Mouse (Mus musculus): ENCODE measurements at regions not wholly inside any gene's neighbourhood (a gene's known extent, or its start where the extent isn't known, plus 50 kb on each side); places are given as distances from the start of the nearest gene placed in this dataset.
A peak's percentile ranks its signal among the peaks of the same experiment; 100 is the strongest.

DNA sequence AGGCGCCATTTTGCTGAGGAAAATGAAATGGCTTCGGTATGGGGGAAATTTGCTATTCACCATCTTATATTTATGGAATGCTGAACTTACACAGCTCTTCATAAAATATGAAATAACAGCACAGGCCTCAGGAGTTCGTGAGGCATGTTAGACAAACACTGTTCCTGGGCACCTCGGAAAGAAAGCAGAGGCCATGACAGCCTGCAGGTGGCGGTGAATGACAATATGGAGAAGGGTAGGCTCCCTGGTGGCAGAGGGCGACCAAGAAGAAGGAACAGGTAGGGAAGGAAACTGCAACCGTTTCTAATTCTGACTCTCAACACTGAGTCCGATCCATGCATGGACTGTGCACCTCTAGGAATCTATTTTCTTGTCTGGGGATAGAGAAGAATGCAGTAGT is 553.6 kb upstream of the Tmpo start:
- DNase-seq, result peak; percentile 7

DNA sequence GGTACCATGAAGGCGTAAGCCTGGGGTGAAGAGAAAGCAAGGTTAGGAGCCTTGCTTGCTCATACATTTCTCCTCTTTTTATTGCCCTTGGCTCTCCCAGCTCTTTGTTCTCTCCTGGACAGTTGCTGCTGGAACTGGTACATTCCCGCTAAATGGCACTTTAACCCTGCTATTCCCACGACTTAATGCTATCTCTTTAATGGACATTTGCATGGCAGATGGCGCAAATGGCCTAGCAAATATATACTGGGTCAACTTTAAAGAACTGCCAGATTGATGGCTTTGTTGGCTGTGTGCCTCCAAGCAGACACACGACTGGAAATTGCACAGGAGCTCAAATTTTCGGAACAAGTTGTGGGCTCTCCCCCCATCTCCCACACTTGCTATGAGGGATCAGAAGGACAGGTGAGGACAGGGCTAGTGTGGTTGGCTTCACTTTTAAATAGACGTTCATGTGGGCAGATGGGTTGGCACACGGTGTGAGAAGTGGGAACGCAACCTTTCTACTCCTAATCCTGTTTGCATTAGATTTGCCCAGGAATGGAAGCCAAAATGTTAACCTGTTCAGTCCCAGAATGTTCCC is 551.0 kb upstream of the Tmpo start:
- DNase-seq, result no peak

DNA sequence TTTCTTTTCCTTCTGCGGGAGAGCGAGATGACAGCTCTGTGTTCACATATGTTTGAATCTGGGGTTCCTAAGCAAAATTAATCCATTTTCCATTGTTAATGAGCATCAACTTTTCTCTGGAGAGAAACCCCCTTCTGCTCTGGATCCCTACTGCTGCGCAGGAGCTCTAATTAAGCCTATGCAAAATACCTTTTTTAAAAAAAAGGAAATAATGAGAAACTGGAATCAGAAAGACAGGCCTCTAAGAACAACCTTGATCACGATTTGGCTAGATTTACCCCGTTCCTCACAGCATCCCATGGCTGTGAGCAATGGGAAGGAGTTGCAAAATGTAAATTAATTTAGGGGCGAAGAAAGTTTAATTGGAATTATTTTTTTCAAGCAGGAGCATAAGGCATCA is 548.9 kb upstream of the Tmpo start:
- no peak for DNase-seq

DNA sequence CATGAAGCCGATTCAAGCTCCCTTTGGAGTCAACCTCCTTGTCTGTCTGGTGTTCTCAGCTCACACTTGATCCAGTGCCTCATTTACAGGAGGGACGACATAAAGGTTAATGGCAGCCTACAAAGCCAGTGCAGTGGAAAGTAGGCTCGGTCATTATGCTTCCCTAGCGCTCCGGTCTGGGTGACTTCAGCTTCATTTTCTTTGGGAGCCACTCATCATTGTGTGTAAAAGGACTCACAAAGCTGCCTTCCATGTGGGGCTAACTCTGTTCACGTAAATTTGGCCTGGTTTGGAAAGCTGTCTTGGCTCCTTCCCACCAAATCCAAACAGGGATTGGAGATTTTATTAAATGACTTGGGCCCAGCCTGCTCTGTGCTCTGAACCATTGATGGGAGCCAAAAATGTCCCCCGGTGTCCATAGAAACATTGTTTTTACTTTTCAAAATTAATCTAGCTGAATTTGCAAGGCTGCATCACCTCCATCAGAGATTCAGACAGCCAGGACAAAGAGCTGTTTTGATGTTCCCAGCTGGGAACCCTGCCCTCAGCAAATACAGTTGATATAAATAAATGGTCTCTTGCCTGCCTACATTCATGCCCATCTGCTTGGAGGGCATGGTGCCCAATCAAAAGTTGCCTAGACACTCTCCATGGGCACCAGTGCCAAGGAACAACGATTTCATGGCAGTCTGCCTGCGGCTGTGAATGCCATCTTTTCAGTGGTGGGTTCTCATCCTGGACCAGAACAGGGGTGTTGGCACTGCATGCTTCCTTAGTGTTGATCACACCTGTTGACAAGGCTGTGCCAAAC is 538.7 kb upstream of the Tmpo start:
- no peak for DNase-seq

DNA sequence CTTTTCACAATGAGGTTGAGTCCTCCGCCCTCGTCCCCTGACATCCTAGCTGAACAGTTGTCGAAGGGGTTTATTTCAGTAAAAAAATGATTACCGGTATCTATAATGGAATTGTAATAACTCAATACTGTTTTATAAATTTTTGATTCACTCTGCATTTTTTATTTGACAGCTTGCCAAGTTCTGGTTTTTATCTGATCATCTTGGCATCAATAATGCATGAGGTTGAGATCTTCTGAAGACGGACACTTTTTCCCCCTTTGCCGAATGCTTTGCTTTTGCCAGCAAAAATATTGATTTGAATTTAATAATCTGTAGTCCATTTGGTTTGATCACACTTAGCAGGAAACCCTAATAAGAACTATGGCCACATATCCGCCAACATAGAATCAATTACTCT is 535.5 kb upstream of the Tmpo start:
- no peak for DNase-seq

DNA sequence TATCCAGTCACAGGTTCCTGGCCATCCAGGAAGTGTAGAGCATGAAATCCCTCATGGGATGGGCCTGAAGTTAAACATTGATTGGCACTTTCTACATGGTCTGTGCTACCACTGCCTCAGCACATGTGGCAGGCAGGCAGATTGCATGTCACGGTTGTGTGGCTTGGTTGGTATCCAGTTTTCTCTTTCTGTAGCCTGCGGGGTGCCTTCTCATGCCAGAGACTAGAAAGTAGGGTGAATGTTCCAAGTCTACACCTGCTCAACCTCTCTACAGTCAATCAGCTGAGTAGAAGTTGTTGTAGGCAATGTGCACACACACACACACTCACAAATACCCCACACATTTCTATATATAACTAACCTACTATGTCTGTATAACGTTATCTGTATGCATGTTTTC is 533.5 kb upstream of the Tmpo start:
- DNase-seq, result no peak

DNA sequence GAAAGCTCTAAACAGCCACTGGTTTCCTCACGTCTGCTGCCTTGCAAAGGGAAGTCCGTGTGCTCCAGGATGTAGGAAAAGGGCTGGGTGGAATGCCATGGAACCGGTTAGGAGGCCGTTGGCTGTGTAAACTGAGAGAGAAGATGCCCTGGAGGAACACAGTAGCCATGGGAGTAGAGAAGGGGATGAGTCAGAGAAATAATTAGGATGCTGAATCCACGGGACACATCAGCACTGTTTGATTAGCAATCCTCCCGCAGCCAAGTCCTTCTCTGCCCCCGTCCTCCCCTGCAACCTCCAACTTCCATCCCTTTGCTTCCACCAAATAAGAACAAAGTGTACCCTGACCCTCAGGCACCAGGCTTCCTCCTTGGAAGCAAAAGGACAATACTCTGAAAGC is 532.4 kb upstream of the Tmpo start:
- DNase-seq, result no peak

DNA sequence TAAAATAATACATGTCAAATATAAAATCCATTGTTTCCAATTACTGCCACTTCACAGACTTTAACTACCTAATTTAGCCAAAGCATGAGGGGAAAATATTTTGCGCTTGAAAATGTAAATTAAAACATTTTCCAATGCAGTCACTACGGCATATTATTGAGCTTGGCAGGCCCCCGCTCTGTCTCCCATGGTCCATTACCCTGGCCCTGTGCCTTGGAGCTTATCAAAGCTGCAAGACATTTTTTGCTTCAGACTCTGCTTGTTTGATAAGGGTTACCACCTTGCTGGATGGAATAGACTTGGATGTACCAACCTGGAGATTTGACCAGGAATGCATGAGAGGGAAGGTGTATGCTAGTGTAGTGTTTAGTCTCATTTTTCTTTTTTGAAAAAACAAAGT is 525.7 kb upstream of the Tmpo start:
- no peak for DNase-seq

DNA sequence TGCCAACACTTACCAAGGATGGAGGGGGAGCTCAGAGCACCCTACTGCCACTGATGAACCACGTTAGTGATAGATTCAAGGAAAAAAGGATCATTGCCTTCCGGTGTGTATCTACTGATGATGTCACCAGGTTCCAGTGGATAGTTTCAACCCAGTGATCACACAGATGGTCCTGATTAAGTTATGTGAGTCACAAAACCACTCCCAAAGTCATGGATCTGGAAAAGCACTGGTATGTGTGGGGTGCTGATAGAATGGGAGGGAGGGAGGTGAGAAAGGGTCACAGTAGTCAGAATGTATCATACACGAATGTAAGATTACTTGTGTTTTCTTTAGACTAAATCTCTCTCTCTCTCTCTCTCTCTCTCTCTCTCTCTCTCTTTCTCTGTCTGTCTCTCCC is 523.6 kb upstream of the Tmpo start:
- no peak for DNase-seq

DNA sequence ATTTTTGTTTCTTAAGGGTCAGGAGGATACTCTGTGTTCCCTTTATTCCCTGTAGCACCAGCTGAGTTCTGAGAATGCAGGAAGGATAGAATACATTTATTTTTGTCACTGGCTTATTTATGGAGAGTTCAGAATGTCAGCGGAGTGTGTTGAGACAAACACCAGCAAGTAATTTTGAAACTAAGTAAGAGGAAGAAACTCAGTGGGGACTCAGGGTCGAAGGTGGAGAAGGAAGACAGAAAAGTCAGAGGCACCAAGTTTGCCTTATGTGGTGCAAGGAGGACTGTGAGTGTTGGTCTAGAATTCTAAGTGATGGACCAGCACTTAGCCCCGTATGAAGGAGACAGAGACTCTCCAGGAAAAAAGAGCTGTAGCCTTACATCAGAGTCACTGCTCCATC is 520.7 kb upstream of the Tmpo start:
- no peak for DNase-seq

- DNase-seq, result no peak
These were observed 505.0 kb upstream of the Tmpo start for GRCm38 (mm10) chr10:91686082-91686618.

DNA sequence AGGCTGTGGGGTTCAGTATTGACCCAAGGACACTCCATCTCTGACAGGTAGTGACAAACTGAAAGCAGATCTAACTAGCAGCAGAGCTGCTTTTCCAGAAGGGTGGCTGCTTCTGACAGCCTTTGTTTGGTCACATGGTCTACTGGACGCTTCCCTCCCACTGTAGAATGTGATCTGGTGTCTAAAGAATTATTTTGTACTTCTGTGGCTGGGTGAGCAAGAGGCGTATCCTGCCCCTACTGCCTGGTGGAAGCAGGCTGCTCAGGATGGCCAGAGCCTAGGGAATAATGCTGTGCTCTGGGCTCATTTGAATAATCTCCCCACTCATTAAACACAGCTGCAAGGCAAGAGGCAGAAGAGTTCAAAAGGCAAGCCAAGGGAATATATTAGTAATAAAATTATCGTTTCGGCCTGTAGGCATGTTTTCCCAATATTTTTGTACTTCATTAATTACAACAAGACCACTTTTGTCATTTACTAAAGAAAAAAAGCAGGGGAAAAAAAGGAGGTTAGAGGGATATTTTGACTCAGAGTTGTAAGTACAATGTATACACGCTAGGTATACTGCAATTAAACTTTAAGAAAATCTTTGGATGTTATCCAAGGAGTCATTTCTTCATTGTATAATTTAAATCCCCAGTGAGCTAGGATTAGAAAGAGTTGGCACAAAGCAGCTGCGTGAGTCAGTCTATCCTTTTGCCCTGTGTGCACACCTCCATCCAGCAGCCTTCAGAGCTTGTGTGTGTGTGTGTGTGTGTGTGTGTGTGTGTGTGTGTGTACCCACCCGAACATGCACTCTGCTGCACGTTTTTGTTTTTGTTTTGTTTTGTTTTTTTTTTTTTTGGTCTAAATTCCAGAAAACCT is 504.3 kb upstream of the Tmpo start:
- DNase-seq, result no peak

- no peak for DNase-seq
These were observed 498.5 kb upstream of the Tmpo start for GRCm38 (mm10) chr10:91679641-91680040.

GRCm38 (mm10) chr10:91637911-91638310 is 456.8 kb upstream of the Tmpo start:
- no peak for DNase-seq

GRCm38 (mm10) chr10:91628672-91629071 is 447.6 kb upstream of the Tmpo start:
- no peak for DNase-seq

DNA sequence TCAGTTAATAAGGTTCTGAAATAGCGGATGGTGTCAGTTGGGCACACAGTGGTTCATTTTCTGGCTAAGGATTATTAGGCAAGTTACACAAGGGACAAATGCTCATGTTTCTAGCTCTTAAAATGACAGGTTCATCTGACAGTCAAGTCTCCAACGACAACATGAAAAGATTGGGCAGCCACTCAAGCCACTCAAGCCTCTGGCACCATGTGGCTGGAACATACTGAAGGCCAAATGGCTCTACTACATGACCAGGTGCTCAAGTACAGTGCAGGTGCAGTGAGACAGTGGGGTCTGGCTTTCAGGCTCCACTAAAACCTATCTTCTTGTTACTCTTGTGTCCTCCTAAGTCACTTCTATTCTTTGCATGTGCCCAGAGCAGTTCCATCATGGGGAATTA is 441.2 kb upstream of the Tmpo start:
- DNase-seq, result no peak

GRCm38 (mm10) chr10:91613794-91614479 is 432.8 kb upstream of the Tmpo start:
- DNase-seq, result no peak

DNA sequence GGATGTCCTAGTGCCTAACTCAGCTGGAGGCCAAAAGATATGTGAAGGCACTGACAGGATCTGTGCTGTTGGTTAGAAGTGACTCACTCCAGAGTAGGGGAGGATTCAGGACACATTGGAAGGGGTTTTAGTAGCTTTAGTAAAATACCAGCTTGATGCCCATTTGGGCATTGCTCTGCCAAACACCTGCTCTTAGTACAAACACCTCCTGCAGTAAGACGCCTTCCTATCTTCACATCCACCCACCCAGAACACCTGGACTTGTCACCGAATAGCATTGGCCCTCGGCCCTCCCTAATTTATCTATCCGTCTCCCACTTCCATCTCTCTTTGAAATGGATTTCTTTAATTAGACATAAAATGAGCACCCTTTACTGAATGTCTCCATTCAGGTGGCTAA is 430.9 kb upstream of the Tmpo start:
- no peak for DNase-seq

- DNase-seq, result no peak
These were observed 413.8 kb upstream of the Tmpo start for GRCm38 (mm10) chr10:91594891-91595290.

- DNase-seq, result no peak
These were observed 412.3 kb upstream of the Tmpo start for GRCm38 (mm10) chr10:91593378-91593777.

DNA sequence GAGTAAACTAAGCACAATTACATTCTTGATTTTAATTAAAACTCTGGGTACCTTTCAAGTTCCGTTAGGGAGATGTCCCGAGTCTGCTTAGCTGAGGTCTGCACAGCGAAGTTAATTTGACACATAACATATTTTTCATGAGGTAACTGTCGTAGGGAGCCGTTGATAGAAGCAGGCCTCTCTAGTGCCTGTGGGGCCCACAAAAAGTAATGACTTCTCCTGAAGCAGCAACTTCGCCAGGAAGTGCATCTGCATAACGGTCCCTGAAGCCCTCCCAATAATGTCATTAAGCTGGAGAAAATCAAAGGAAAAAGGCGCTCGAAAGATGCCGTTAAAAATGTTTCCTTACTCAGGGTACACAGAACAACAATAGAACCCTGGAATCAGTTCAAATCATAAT is 410.7 kb upstream of the Tmpo start:
- DNase-seq, result no peak

GRCm38 (mm10) chr10:91591398-91591811 is 410.3 kb upstream of the Tmpo start:
- no peak for DNase-seq

DNA sequence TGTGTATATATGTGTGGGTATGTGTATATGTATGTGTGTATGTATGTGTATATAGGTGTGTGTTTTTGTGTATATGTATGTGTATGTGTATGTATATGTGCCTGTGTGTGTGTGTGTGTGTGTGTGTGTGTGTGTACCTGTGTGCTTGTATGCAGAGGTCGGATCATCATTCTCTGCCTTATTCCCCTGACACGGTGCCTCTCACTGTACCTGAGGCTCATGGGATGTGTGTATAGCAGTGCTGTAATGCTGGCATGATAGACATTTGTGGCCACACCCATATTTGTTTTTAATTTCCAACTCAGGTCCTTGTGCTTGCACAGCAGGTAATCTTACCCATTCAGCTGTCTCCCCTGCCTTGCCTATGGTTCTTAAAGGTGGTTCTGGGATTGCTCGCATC is 402.1 kb upstream of the Tmpo start:
- no peak for DNase-seq
